Mouse (Mus musculus): ENCODE results near the gene Tmem131l. TPM values are rescaled to one million over a fixed set of nuclear protein-coding genes. Genes with fewer than 3 reads are reported as not detected.

Gene Tmem131l
- polyA plus RNA-seq, 1 experiment from 2014 or later = 9.6 TPM

GRCm38 (mm10) chr3:84038981-84039645 is 862 bp downstream of the Tmem131l start:
- ATAC-seq = peak; percentile 37
- WGBS = under 1% methylated on average over 42 of the region's 42 CpGs

GRCm38 (mm10) chr3:84038126-84038525 is 1.8 kb downstream of the Tmem131l start:
- no peaks in the 10 kb centered on the region for H3K9me3 ChIP-seq (ENCODE audit: control insufficient read depth)
- 0 out of 2 replicates have a peak, but pooled peaks cover 4% of the 10 kb centered on the region for H3K4me1 ChIP-seq (replicated peaks; ENCODE audit: control insufficient read depth, insufficient read depth, low read length)
- TF ChIP-seq CTCF (IDR thresholded peaks at IDR 0.05; ENCODE audit: low read depth) = no peak
- no peak overlapping the region for H3K27ac ChIP-seq (ENCODE audit: low read depth, low read length)
- H3K27me3 ChIP-seq (replicated peaks; ENCODE audit: control insufficient read depth, insufficient read depth, low read length) = no peaks in the 10 kb centered on the region
- ATAC-seq = no peak
- peak overlapping the region; percentile 99 for H3K4me2 ChIP-seq (replicated peaks; ENCODE audit: low read depth)
- H3K9ac ChIP-seq (ENCODE audit: low read depth, low read length) = no peak overlapping the region
- no peaks in the 10 kb centered on the region for H3K36me3 ChIP-seq (ENCODE audit: control insufficient read depth, insufficient read depth)
- 44% methylated on average over 1 of the region's 1 CpGs for WGBS
- H3K4me3 ChIP-seq (ENCODE audit: low read depth, low read length) = no peak overlapping the region

More at GRCm38 (mm10) chr3:84038981-84039645, 862 bp downstream of the Tmem131l start:
- Histone ChIP-seq H3K27ac (ENCODE audit: low read depth, low read length) (peak overlapping the region; percentile 81; the same call in 1 of the 2 replicates), H3K36me3 (ENCODE audit: control insufficient read depth, insufficient read depth) (no peaks in the 10 kb centered on the region), H3K9me3 (ENCODE audit: control insufficient read depth) (no peaks in the 10 kb centered on the region), H3K9ac (ENCODE audit: low read depth, low read length) (peak overlapping the region; percentile 78), H3K4me2 (replicated peaks; ENCODE audit: low read depth) (peak overlapping the region; percentile 99), H3K4me1 (replicated peaks; ENCODE audit: control insufficient read depth, insufficient read depth, low read length) (0 out of 2 replicates have a peak, but pooled peaks cover 4% of the 10 kb centered on the region), H3K4me3 (ENCODE audit: low read depth, low read length) (peak overlapping the region; percentile 76), H3K27me3 (replicated peaks; ENCODE audit: control insufficient read depth, insufficient read depth, low read length) (no peaks in the 10 kb centered on the region)
- 0 out of 2 replicates have a peak, but pooled peaks have one; percentile 3 for TF ChIP-seq CTCF (IDR thresholded peaks at IDR 0.05; ENCODE audit: low read depth)

- no peak overlapping the region for H3K4me2 ChIP-seq (replicated peaks; ENCODE audit: low read depth)
- no peak for TF ChIP-seq CTCF (IDR thresholded peaks at IDR 0.05; ENCODE audit: low read depth)
- ATAC-seq = no peak
- H3K4me1 ChIP-seq (replicated peaks; ENCODE audit: control insufficient read depth, insufficient read depth, low read length) = 0 out of 2 replicates have a peak, but pooled peaks cover 4% of the 10 kb centered on the region
- H3K9me3 ChIP-seq (ENCODE audit: control insufficient read depth) = no peaks in the 10 kb centered on the region
- 92% methylated on average over 3 of the region's 3 CpGs for WGBS
- H3K4me3 ChIP-seq (ENCODE audit: low read depth, low read length) = no peak overlapping the region
- H3K9ac ChIP-seq (ENCODE audit: low read depth, low read length) = no peak overlapping the region
- no peak overlapping the region for H3K27ac ChIP-seq (ENCODE audit: low read depth, low read length)
- H3K27me3 ChIP-seq (replicated peaks; ENCODE audit: control insufficient read depth, insufficient read depth, low read length) = no peaks in the 10 kb centered on the region
- no peaks in the 10 kb centered on the region for H3K36me3 ChIP-seq (ENCODE audit: control insufficient read depth, insufficient read depth)
These were observed 2.4 kb downstream of the Tmem131l start for GRCm38 (mm10) chr3:84037536-84037935.

GRCm38 (mm10) chr3:84036866-84037265 is 3.1 kb downstream of the Tmem131l start:
- Histone ChIP-seq H3K9ac (ENCODE audit: low read depth, low read length) (no peak overlapping the region), H3K36me3 (ENCODE audit: control insufficient read depth, insufficient read depth) (no peaks in the 10 kb centered on the region), H3K4me1 (replicated peaks; ENCODE audit: control insufficient read depth, insufficient read depth, low read length) (0 out of 2 replicates have a peak, but pooled peaks cover 4% of the 10 kb centered on the region), H3K27ac (ENCODE audit: low read depth, low read length) (no peak overlapping the region), H3K4me3 (ENCODE audit: low read depth, low read length) (no peak overlapping the region), H3K27me3 (replicated peaks; ENCODE audit: control insufficient read depth, insufficient read depth, low read length) (no peaks in the 10 kb centered on the region), H3K4me2 (replicated peaks; ENCODE audit: low read depth) (no peak overlapping the region), H3K9me3 (ENCODE audit: control insufficient read depth) (no peaks in the 10 kb centered on the region)
- no peak for ATAC-seq
- no peak for TF ChIP-seq CTCF (IDR thresholded peaks at IDR 0.05; ENCODE audit: low read depth)
- 72% methylated on average over 4 of the region's 4 CpGs for WGBS

- Histone ChIP-seq H3K9me3 (ENCODE audit: control insufficient read depth) (no peaks in the 10 kb centered on the region), H3K27ac (ENCODE audit: low read depth, low read length) (no peak overlapping the region), H3K27me3 (replicated peaks; ENCODE audit: control insufficient read depth, insufficient read depth, low read length) (no peaks in the 10 kb centered on the region), H3K36me3 (ENCODE audit: control insufficient read depth, insufficient read depth) (no peaks in the 10 kb centered on the region), H3K9ac (ENCODE audit: low read depth, low read length) (no peak overlapping the region), H3K4me3 (ENCODE audit: low read depth, low read length) (no peak overlapping the region), H3K4me2 (replicated peaks; ENCODE audit: low read depth) (no peak overlapping the region), H3K4me1 (replicated peaks; ENCODE audit: control insufficient read depth, insufficient read depth, low read length) (0 out of 2 replicates have a peak, but pooled peaks cover 4% of the 10 kb centered on the region)
- TF ChIP-seq CTCF (IDR thresholded peaks at IDR 0.05; ENCODE audit: low read depth) = no peak
- 88% methylated on average over 6 of the region's 6 CpGs for WGBS
- no peak for ATAC-seq
These were observed 4.1 kb downstream of the Tmem131l start for GRCm38 (mm10) chr3:84035728-84036364.

GRCm38 (mm10) chr3:84034115-84034780 is 5.7 kb downstream of the Tmem131l start:
- ATAC-seq = no peak

More at GRCm38 (mm10) chr3:84034115-84034780, 5.7 kb downstream of the Tmem131l start:
- no peak overlapping the region for H3K27ac ChIP-seq (ENCODE audit: low read depth, low read length)
- no peak overlapping the region for H3K4me2 ChIP-seq (replicated peaks; ENCODE audit: low read depth)
- no peaks in the 10 kb centered on the region for H3K27me3 ChIP-seq (replicated peaks; ENCODE audit: control insufficient read depth, insufficient read depth, low read length)
- 0 out of 2 replicates have a peak, but pooled peaks cover 9% of the 10 kb centered on the region for H3K36me3 ChIP-seq (ENCODE audit: control insufficient read depth, insufficient read depth)
- H3K9me3 ChIP-seq (ENCODE audit: control insufficient read depth) = no peaks in the 10 kb centered on the region
- no peak for TF ChIP-seq CTCF (IDR thresholded peaks at IDR 0.05; ENCODE audit: low read depth)
- H3K4me3 ChIP-seq (ENCODE audit: low read depth, low read length) = no peak overlapping the region
- no peaks in the 10 kb centered on the region for H3K4me1 ChIP-seq (replicated peaks; ENCODE audit: control insufficient read depth, insufficient read depth, low read length)
- H3K9ac ChIP-seq (ENCODE audit: low read depth, low read length) = no peak overlapping the region
- 49% methylated on average over 5 of the region's 5 CpGs for WGBS

Measured in intestine, postnatal 0 days (tissue).